In genomic region chr10:79805636-79806035, GRCm38 (mm10) we compare ENCODE assay signal across 11 mouse cellular contexts. TPM values are rescaled to one million over a fixed set of nuclear protein-coding genes. Genes with fewer than 3 reads are reported as not detected.
DNase-seq lines count a peak whose midpoint lies in the region; ATAC-seq lines count a peak whose summit lies in the region.
"Had no signal": no experiment of that assay in that cellular context is flagged by ENCODE, and none has a peak within 500 bp of the region (broad histone marks: within the 10 kb centered on the region; RNA-seq: fewer than 3 reads in every experiment).

No protein-coding gene starts in this region.

- H3K36me3 ChIP-seq in forebrain, embryonic 13.5 days (ENCODE audit: poor library complexity, severe bottlenecking), result peaks cover 44% of the 10 kb centered on the region
- peaks cover 3% of the 10 kb centered on the region for H3K36me3 ChIP-seq in forebrain, embryonic 11.5 days (ENCODE audit: control insufficient read depth, insufficient read depth, low read length)
- peaks cover 4% of the 10 kb centered on the region for H3K36me3 ChIP-seq in heart, embryonic 12.5 days
- peaks cover 26% of the 10 kb centered on the region; the same call in 1 of the 2 replicates for H3K36me3 ChIP-seq in kidney, embryonic 14.5 days (ENCODE audit: control insufficient read depth, insufficient read depth, low read length)

- H3K4me2 ChIP-seq in forebrain, embryonic 13.5 days, result no peak overlapping the region
- no peak overlapping the region for H3K4me2 ChIP-seq in forebrain, embryonic 11.5 days (ENCODE audit: low read depth, low read length, severe bottlenecking)
- peak overlapping the region; percentile 53 for H3K4me2 ChIP-seq in heart, embryonic 12.5 days
- no peak overlapping the region for H3K4me2 ChIP-seq in kidney, embryonic 14.5 days (replicated peaks; ENCODE audit: low read depth, low read length)

- H3K27ac ChIP-seq in forebrain, embryonic 13.5 days, result peak overlapping the region; percentile 95
- no peak overlapping the region for H3K27ac ChIP-seq in forebrain, embryonic 11.5 days (ENCODE audit: low read depth, low read length)
- peak overlapping the region; percentile 83 for H3K27ac ChIP-seq in heart, embryonic 12.5 days (ENCODE audit: poor library complexity, severe bottlenecking)
- peak overlapping the region; percentile 66 for H3K27ac ChIP-seq in kidney, embryonic 14.5 days (ENCODE audit: low read depth, low read length)
- H3K27ac ChIP-seq: macrophage had no signal

- 84% methylated on average over 11 of the region's 11 CpGs for WGBS in forebrain, embryonic 13.5 days
- WGBS in forebrain, embryonic 11.5 days, result 82% methylated on average over 11 of the region's 11 CpGs
- 24% methylated on average over 11 of the region's 11 CpGs for WGBS in heart, embryonic 12.5 days
- WGBS in kidney, embryonic 14.5 days, result 21% methylated on average over 11 of the region's 11 CpGs

- no peaks in the 10 kb centered on the region for H3K27me3 ChIP-seq in forebrain, embryonic 13.5 days
- H3K27me3 ChIP-seq in forebrain, embryonic 11.5 days (ENCODE audit: control insufficient read depth, insufficient read depth, low read length), result no peaks in the 10 kb centered on the region
- no peaks in the 10 kb centered on the region for H3K27me3 ChIP-seq in heart, embryonic 12.5 days (replicated peaks)
- H3K27me3 ChIP-seq in kidney, embryonic 14.5 days (ENCODE audit: control insufficient read depth, insufficient read depth, low read length), result no peaks in the 10 kb centered on the region

- H3K4me3 ChIP-seq in forebrain, embryonic 13.5 days, result no peak overlapping the region
- no peak overlapping the region for H3K4me3 ChIP-seq in forebrain, embryonic 11.5 days (ENCODE audit: low read depth, low read length)
- peak overlapping the region; percentile 24 for H3K4me3 ChIP-seq in heart, embryonic 12.5 days
- no peak overlapping the region for H3K4me3 ChIP-seq in kidney, embryonic 14.5 days (ENCODE audit: low read length)

- no peaks in the 10 kb centered on the region for H3K9me3 ChIP-seq in forebrain, embryonic 13.5 days (replicated peaks)
- H3K9me3 ChIP-seq in forebrain, embryonic 11.5 days (ENCODE audit: control insufficient read depth, low read length), result no peaks in the 10 kb centered on the region
- H3K9me3 ChIP-seq in heart, embryonic 12.5 days (replicated peaks), result no peaks in the 10 kb centered on the region
- H3K9me3 ChIP-seq in kidney, embryonic 14.5 days (ENCODE audit: control insufficient read depth, low read length), result no peaks in the 10 kb centered on the region

- H3K4me1 ChIP-seq in forebrain, embryonic 13.5 days, result peaks cover 65% of the 10 kb centered on the region
- peaks cover 26% of the 10 kb centered on the region for H3K4me1 ChIP-seq in forebrain, embryonic 11.5 days (replicated peaks; ENCODE audit: control insufficient read depth, insufficient read depth, low read length)
- peaks cover 55% of the 10 kb centered on the region for H3K4me1 ChIP-seq in heart, embryonic 12.5 days (replicated peaks)
- peaks cover 53% of the 10 kb centered on the region for H3K4me1 ChIP-seq in kidney, embryonic 14.5 days (ENCODE audit: control insufficient read depth, insufficient read depth, low read length)

- no peak for ATAC-seq in forebrain, embryonic 13.5 days
- no peak for ATAC-seq in forebrain, embryonic 11.5 days (replicated peaks; ENCODE audit: low FRiP score)
- ATAC-seq in heart, embryonic 12.5 days (ENCODE audit: insufficient number of reproducible peaks, low FRiP score), result peak; percentile 76
- 0 out of 2 replicates have a peak, but pooled peaks have one; percentile 13 for ATAC-seq in kidney, embryonic 14.5 days (ENCODE audit: low FRiP score, low TSS enrichment)
- ATAC-seq in inflammation-experienced regulatory T-cells, adult 6 months, result no peak
- ATAC-seq: activated CD4-positive, CD25-positive, alpha-beta regulatory T cell, adult 4 months had no signal

- no peak overlapping the region for H3K9ac ChIP-seq in forebrain, embryonic 13.5 days
- no peak overlapping the region for H3K9ac ChIP-seq in forebrain, embryonic 11.5 days (ENCODE audit: low read length)
- H3K9ac ChIP-seq in heart, embryonic 12.5 days, result 0 out of 2 replicates have a peak overlapping the region, but pooled peaks have one; percentile 54
- H3K9ac ChIP-seq in kidney, embryonic 14.5 days (ENCODE audit: low read depth, low read length), result no peak overlapping the region

- DNase-seq in forebrain, embryonic 11.5 days (ENCODE audit: low spot score), result no peak
- DNase-seq in adrenal gland, adult 8-10 months, result peak; percentile 55
- no peak for DNase-seq in left cerebral cortex, adult 18-20 months (ENCODE audit: low spot score in 2 of 2)
- DNase-seq in right cerebral cortex, adult 2 months (ENCODE audit: low spot score in 2 of 2), result no peak

RNA-seq across cellular contexts. Expression of gene Palm, which starts 12.3 kb away (rescaled TPM):
- polyA plus RNA-seq in forebrain, embryonic 13.5 days (2015; fragmentation: Nextera tagmentation; extraction: Ambion mirVana), result 214 and 234 TPM in 2 replicates
- polyA plus RNA-seq in forebrain, embryonic 11.5 days (2014; fragmentation: Nextera tagmentation; extraction: Ambion mirVana), result 140 and 157 TPM in 2 replicates
- total RNA-seq in adrenal gland, adult 8-10 months (2022), result 100 to 1,000 TPM in 2 of 4 experiments, 10 to 100 TPM in 2; 72.7 to 123 (median 96.1) TPM
- 72.4 and 80.8 TPM in 2 replicates for polyA plus RNA-seq in heart, embryonic 12.5 days (2016; fragmentation: Nextera tagmentation; extraction: Ambion mirVana)
- 101 and 136 TPM in 2 replicates for polyA plus RNA-seq in kidney, embryonic 14.5 days (2014; fragmentation: Nextera tagmentation; extraction: Ambion mirVana)
- under 1 TPM in 1 of 3 experiments, not detected in 2; 0.43 TPM for polyA plus RNA-seq in inflammation-experienced regulatory T-cells, adult 6 months (2017; shearing (Covaris generic))
- 100 to 1,000 TPM; 290 to 308 TPM for total RNA-seq in left cerebral cortex, adult 18-20 months (2021)

RNA-seq across cellular contexts. Expression of gene Prss57, which starts 14.9 kb away (rescaled TPM):
- polyA plus RNA-seq in forebrain, embryonic 13.5 days (2015; fragmentation: Nextera tagmentation; extraction: Ambion mirVana), result 0.09 and 0.13 TPM in 2 replicates
- polyA plus RNA-seq in forebrain, embryonic 11.5 days (2014; fragmentation: Nextera tagmentation; extraction: Ambion mirVana), result not detected in 2 replicates
- total RNA-seq in adrenal gland, adult 8-10 months (2022), result under 1 TPM in 2 of 4 experiments, not detected in 2; 0.13 to 0.38 TPM
- polyA plus RNA-seq in heart, embryonic 12.5 days (2016; fragmentation: Nextera tagmentation; extraction: Ambion mirVana), result 0.24 TPM in 1 of 2 replicates, not detected in the other
- not detected in 2 replicates for polyA plus RNA-seq in kidney, embryonic 14.5 days (2014; fragmentation: Nextera tagmentation; extraction: Ambion mirVana)
- 1 to 10 TPM in 1 of 3 experiments, under 1 TPM in 1, not detected in 1; 0.57 to 1.1 TPM for polyA plus RNA-seq in inflammation-experienced regulatory T-cells, adult 6 months (2017; shearing (Covaris generic))
- under 1 TPM; 0.63 to 0.72 TPM for total RNA-seq in left cerebral cortex, adult 18-20 months (2021)
- polyA plus RNA-seq: macrophage had no signal

RNA-seq across cellular contexts. Expression of gene Misp, which starts 15.2 kb away (rescaled TPM):
- polyA plus RNA-seq in forebrain, embryonic 13.5 days (2015; fragmentation: Nextera tagmentation; extraction: Ambion mirVana), result 0.71 and 1.1 TPM in 2 replicates
- polyA plus RNA-seq in forebrain, embryonic 11.5 days (2014; fragmentation: Nextera tagmentation; extraction: Ambion mirVana), result 0.39 and 0.99 TPM in 2 replicates
- under 1 TPM; 0.64 to 0.95 (median 0.70) TPM for total RNA-seq in adrenal gland, adult 8-10 months (2022)
- polyA plus RNA-seq in heart, embryonic 12.5 days (2016; fragmentation: Nextera tagmentation; extraction: Ambion mirVana), result 0.40 and 0.60 TPM in 2 replicates
- 4.1 and 9.0 TPM in 2 replicates for polyA plus RNA-seq in kidney, embryonic 14.5 days (2014; fragmentation: Nextera tagmentation; extraction: Ambion mirVana)
- not detected for polyA plus RNA-seq in inflammation-experienced regulatory T-cells, adult 6 months (2017; shearing (Covaris generic))
- total RNA-seq in left cerebral cortex, adult 18-20 months (2021), result under 1 TPM; 0.61 to 0.86 TPM
- total RNA-seq: common myeloid progenitor, adult 5-6 weeks had no signal
- polyA plus RNA-seq: activated CD4-positive, CD25-positive, alpha-beta regulatory T cell, adult 4 months had no signal

RNA-seq across cellular contexts. Expression of gene Fstl3, which starts 28.6 kb away (rescaled TPM):
- polyA plus RNA-seq in forebrain, embryonic 13.5 days (2015; fragmentation: Nextera tagmentation; extraction: Ambion mirVana), result 0.40 and 0.62 TPM in 2 replicates
- polyA plus RNA-seq in forebrain, embryonic 11.5 days (2014; fragmentation: Nextera tagmentation; extraction: Ambion mirVana), result 0.41 and 1.0 TPM in 2 replicates
- 10 to 100 TPM in 2 of 4 experiments, 1 to 10 TPM in 2; 8.8 to 55.0 (median 26.2) TPM for total RNA-seq in adrenal gland, adult 8-10 months (2022)
- 21.1 and 21.9 TPM in 2 replicates for polyA plus RNA-seq in heart, embryonic 12.5 days (2016; fragmentation: Nextera tagmentation; extraction: Ambion mirVana)
- polyA plus RNA-seq in kidney, embryonic 14.5 days (2014; fragmentation: Nextera tagmentation; extraction: Ambion mirVana), result 4.9 and 8.2 TPM in 2 replicates
- polyA plus RNA-seq in inflammation-experienced regulatory T-cells, adult 6 months (2017; shearing (Covaris generic)), result 1 to 10 TPM in 1 of 3 experiments, under 1 TPM in 1, not detected in 1; 0.21 to 1.2 TPM
- total RNA-seq in left cerebral cortex, adult 18-20 months (2021), result 1 to 10 TPM; 2.7 to 3.2 TPM

RNA-seq across cellular contexts. Expression of gene Rnf126, which starts 38.9 kb away (rescaled TPM):
- 70.9 and 74.8 TPM in 2 replicates for polyA plus RNA-seq in forebrain, embryonic 13.5 days (2015; fragmentation: Nextera tagmentation; extraction: Ambion mirVana)
- 118 TPM in 2 replicates for polyA plus RNA-seq in forebrain, embryonic 11.5 days (2014; fragmentation: Nextera tagmentation; extraction: Ambion mirVana)
- total RNA-seq in adrenal gland, adult 8-10 months (2022), result 10 to 100 TPM; 45.2 to 61.9 (median 50.8) TPM
- 78.7 and 78.9 TPM in 2 replicates for polyA plus RNA-seq in heart, embryonic 12.5 days (2016; fragmentation: Nextera tagmentation; extraction: Ambion mirVana)
- polyA plus RNA-seq in kidney, embryonic 14.5 days (2014; fragmentation: Nextera tagmentation; extraction: Ambion mirVana), result 95.9 and 104 TPM in 2 replicates
- polyA plus RNA-seq in inflammation-experienced regulatory T-cells, adult 6 months (2017; shearing (Covaris generic)), result 1 to 10 TPM; 2.1 to 2.8 (median 2.7) TPM
- 10 to 100 TPM; 86.7 to 98.4 TPM for total RNA-seq in left cerebral cortex, adult 18-20 months (2021)

Comparison
In these comparisons a context has a peak if more than half of its experiments do, and no peak if none do; other contexts are left out.
1. ATAC-seq: peak in heart, embryonic 12.5 days (single experiment) and kidney, embryonic 14.5 days (single experiment); none in forebrain, embryonic 13.5 days (single experiment), forebrain, embryonic 11.5 days (single experiment) and inflammation-experienced regulatory T-cells, adult 6 months (single experiment).
2. RNA of gene Palm, which starts 12.3 kb away (polyA plus RNA-seq): 214 to 234 TPM in forebrain, embryonic 13.5 days, 140 to 157 TPM in forebrain, embryonic 11.5 days, 101 to 136 TPM in kidney, embryonic 14.5 days and 72.4 to 80.8 TPM in heart, embryonic 12.5 days; 0.43 TPM in inflammation-experienced regulatory T-cells, adult 6 months; every median in the first group is over 10 times any median in the second.